Mouse (Mus musculus) CH12.LX (cell line): ENCODE measurements at regions not wholly inside any gene's neighbourhood (a gene's known extent, or its start where the extent isn't known, plus 50 kb on each side); places are given as distances from the start of the nearest gene placed in this dataset.

Source experiments
- DNase-seq: peaks from one replicate; pipeline ENCODE4 v3.0.0-alpha.2; 2013; ENCODE audit errors: extremely low read depth
- H3K27ac ChIP-seq: 2 replicates; pipeline ENCODE4 v1.5.1; 2012; ENCODE audit warnings: low read depth, mild to moderate bottlenecking, control low read depth, moderate library complexity; ENCODE audit not compliant: insufficient read depth
- H3K27me3 ChIP-seq: replicated peaks from 2 replicates; pipeline ENCODE3; 2012; ENCODE audit warnings: inconsistent platforms
- H3K36me3 ChIP-seq, 2 experiments: replicated peaks in 1 of 2; 2 replicates each; pipeline versions ENCODE3 to v1.6.1; 2012; ENCODE audit warnings: inconsistent platforms in 1 of 2, low read length in 1 of 2, mild to moderate bottlenecking in 1 of 2, mixed read lengths in 1 of 2, moderate library complexity in 1 of 2; ENCODE audit not compliant: control insufficient read depth in 1 of 2, insufficient read depth in 1 of 2
- H3K4me1 ChIP-seq, 2 experiments: 2 replicates each; pipeline ENCODE4 v1.6.1; 2012; ENCODE audit warnings: inconsistent platforms in 1 of 2, moderate library complexity in 1 of 2; ENCODE audit not compliant: insufficient read depth in 2 of 2, control insufficient read depth in 1 of 2
- H3K4me2 ChIP-seq: 2 replicates; pipeline ENCODE4 v1.6.1; 2012; ENCODE audit warnings: low read depth, mild to moderate bottlenecking, control low read depth; ENCODE audit not compliant: poor library complexity, insufficient read depth, severe bottlenecking
- H3K4me3 ChIP-seq, 3 experiments: fragments of 150-350 bp in 1 of 3; sonication (generic) in 1 of 3; replicated peaks in 1 of 3; 2 replicates each; pipeline versions ENCODE3 to v1.5.1; 2011 to 2012; ENCODE audit warnings: low read depth in 2 of 3, low read length in 2 of 3, mild to moderate bottlenecking in 2 of 3, moderate library complexity in 2 of 3, control low read depth in 1 of 3, improper control_type of control experiment in 1 of 3, inconsistent platforms in 1 of 3, mixed read lengths in 1 of 3; ENCODE audit not compliant: poor library complexity in 1 of 3
- H3K79me2 ChIP-seq: replicated peaks from 2 replicates; pipeline ENCODE4 v1.6.1; 2012; ENCODE audit warnings: mild to moderate bottlenecking, moderate library complexity; ENCODE audit not compliant: control insufficient read depth, poor library complexity, insufficient read depth, severe bottlenecking; ENCODE audit errors: extremely low read depth
- H3K9ac ChIP-seq: 2 replicates; pipeline ENCODE4 v1.6.1; 2012; ENCODE audit warnings: low read depth, mild to moderate bottlenecking, control low read depth, moderate library complexity; ENCODE audit not compliant: insufficient read depth
- H3K9me3 ChIP-seq: replicated peaks from 2 replicates; pipeline ENCODE3; 2012; ENCODE audit warnings: low read length, inconsistent platforms, mixed read lengths
- CTCF ChIP-seq, 2 experiments: IDR thresholded peaks in 1 of 2; conservative IDR thresholded peaks in 1 of 2; 2 replicates each; pipeline ENCODE4 v1.5.1; 2011 to 2012; ENCODE audit warnings: low read depth in 2 of 2, low read length in 2 of 2, improper control_type of control experiment in 1 of 2, inconsistent platforms in 1 of 2, mild to moderate bottlenecking in 1 of 2, moderate library complexity in 1 of 2
- E2F4 ChIP-seq: IDR thresholded peaks from 2 replicates; pipeline ENCODE4 v1.6.1; 2011; ENCODE audit warnings: low read depth, low read length, improper control_type of control experiment; ENCODE audit not compliant: insufficient replicate concordance
- HCFC1 ChIP-seq: IDR thresholded peaks from 2 replicates; pipeline ENCODE4 v1.6.1; 2012; ENCODE audit warnings: low read depth, mild to moderate bottlenecking, inconsistent platforms, low read length, improper control_type of control experiment
- IRF4 ChIP-seq: IDR thresholded peaks from 2 replicates; pipeline ENCODE4 v1.6.1; 2014; ENCODE audit warnings: low read depth, mild to moderate bottlenecking, inconsistent platforms, low read length, improper control_type of control experiment
- KAT2A ChIP-seq: IDR thresholded peaks from 2 replicates; pipeline ENCODE4 v1.6.1; 2012; ENCODE audit warnings: low read length, improper control_type of control experiment, inconsistent platforms; ENCODE audit not compliant: insufficient replicate concordance
- MAFK ChIP-seq: IDR thresholded peaks from 2 replicates; pipeline ENCODE4 v1.6.1; 2011; ENCODE audit warnings: low read length, improper control_type of control experiment; ENCODE audit not compliant: insufficient replicate concordance
- MEF2A ChIP-seq: IDR thresholded peaks from 2 replicates; pipeline ENCODE4 v1.6.1; 2014; ENCODE audit warnings: low read depth, mild to moderate bottlenecking, inconsistent platforms, low read length, improper control_type of control experiment, borderline replicate concordance
- MYC ChIP-seq: IDR thresholded peaks from 2 replicates; pipeline ENCODE4 v1.6.1; 2011; ENCODE audit warnings: low read depth, mild to moderate bottlenecking, improper control_type of control experiment, low read length
- NELFE ChIP-seq: IDR thresholded peaks from 2 replicates; pipeline ENCODE4 v1.6.1; 2011; ENCODE audit warnings: low read depth, low read length, improper control_type of control experiment
- POLR2A ChIP-seq: IDR thresholded peaks from 2 replicates; pipeline ENCODE4 v1.6.1; 2011; ENCODE audit warnings: low read depth, mild to moderate bottlenecking, improper control_type of control experiment, low read length
- POLR2AphosphoS2 ChIP-seq: IDR thresholded peaks from 2 replicates; pipeline ENCODE4 v1.6.1; 2011; ENCODE audit warnings: low read depth, low read length, improper control_type of control experiment
- RAD21 ChIP-seq: IDR thresholded peaks from 2 replicates; pipeline ENCODE4 v1.6.1; 2011; ENCODE audit warnings: low read depth, mild to moderate bottlenecking, low read length, improper control_type of control experiment, moderate library complexity
- RCOR1 ChIP-seq: conservative IDR thresholded peaks from 2 replicates; pipeline ENCODE4 v1.6.1; 2012; ENCODE audit warnings: low read depth, mild to moderate bottlenecking, inconsistent platforms, low read length, improper control_type of control experiment
- SIN3A ChIP-seq: IDR thresholded peaks from 2 replicates; pipeline ENCODE4 v1.6.1; 2012; ENCODE audit warnings: low read length, improper control_type of control experiment, inconsistent platforms
- TCF12 ChIP-seq: IDR thresholded peaks from 2 replicates; pipeline ENCODE4 v1.6.1; 2014; ENCODE audit warnings: low read depth, mild to moderate bottlenecking, inconsistent platforms, low read length, improper control_type of control experiment
- USF1 ChIP-seq: IDR thresholded peaks from 2 replicates; pipeline ENCODE4 v1.6.1; 2014; ENCODE audit warnings: low read depth, mild to moderate bottlenecking, inconsistent platforms, low read length, improper control_type of control experiment
- USF2 ChIP-seq: conservative IDR thresholded peaks from 2 replicates; pipeline ENCODE4 v1.6.1; 2011; ENCODE audit warnings: low read depth, low read length, improper control_type of control experiment
- ZKSCAN1 ChIP-seq: IDR thresholded peaks from 2 replicates; pipeline ENCODE4 v1.6.1; 2012; ENCODE audit warnings: low read depth, inconsistent platforms, low read length, improper control_type of control experiment, borderline replicate concordance
- ZNF384 ChIP-seq: IDR thresholded peaks from 2 replicates; pipeline ENCODE4 v1.6.1; 2012; ENCODE audit warnings: low read depth, low read length, improper control_type of control experiment, inconsistent platforms
- dilution Hi-C: fragments of 300-500 bp; cut with MboI; formaldehyde crosslinking; loops from 2 replicates; pipeline ENCODE4 v1.14.3; 2020; ENCODE audit warnings: low sequenced_read_pairs; ENCODE audit not compliant: extremely low pct_unique_long_range_greater_than_20kb, extremely low pct_ligation_motif_present
- in situ Hi-C: fragments of 300-500 bp; cut with MboI; formaldehyde crosslinking; loops from 3 replicates; pipeline ENCODE4 v1.14.3; 2019; ENCODE audit warnings: low sequenced_read_pairs, low pct_ligation_motif_present, low pct_unique_long_range_greater_than_20kb, mixed read lengths

DNA sequence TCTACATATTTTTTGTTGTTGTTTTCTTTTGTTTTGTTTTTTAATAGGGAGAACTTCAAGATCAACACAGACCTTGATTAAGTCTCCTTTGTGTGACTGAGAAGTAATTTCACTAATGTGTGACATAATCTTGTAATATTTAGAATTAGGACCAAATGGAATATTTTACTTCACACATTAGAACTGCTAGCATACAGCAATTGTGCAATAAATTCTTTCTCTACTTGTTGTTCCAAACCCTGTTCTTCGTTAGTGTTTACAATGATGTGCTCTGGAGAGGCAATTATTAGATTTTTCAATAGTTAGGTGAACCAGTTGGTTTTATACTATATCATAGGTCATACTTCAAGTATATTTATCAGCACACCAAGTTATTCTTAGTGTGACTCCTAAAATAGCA, 171.3 kb upstream of the Cd180 start:
- Histone ChIP-seq H3K79me2 (no peaks in the 10 kb centered on the region), H3K4me1 (no peaks in the 10 kb centered on the region), H3K9ac (no peak overlapping the region), H3K4me2 (no peak overlapping the region), H3K9me3 (no peaks in the 10 kb centered on the region), H3K27me3 (no peaks in the 10 kb centered on the region), H3K27ac (no peak overlapping the region), H3K36me3 (no peaks in the 10 kb centered on the region), H3K4me3 (no peak overlapping the region)
- dilution Hi-C loops, result no loop called here
- DNase-seq, result no peak
- no peak for TF ChIP-seq MYC
- no peak for TF ChIP-seq KAT2A
- TF ChIP-seq IRF4, result no peak
- no peak for TF ChIP-seq MEF2A
- no peak for TF ChIP-seq TCF12
- TF ChIP-seq USF1, result no peak
- no peak for TF ChIP-seq MAFK
- no peak for TF ChIP-seq NELFE
- TF ChIP-seq ZNF384, result no peak
- no peak for TF ChIP-seq ZKSCAN1
- TF ChIP-seq POLR2A, result no peak
- TF ChIP-seq RCOR1, result no peak
- in situ Hi-C loops, result no loop called here

DNA sequence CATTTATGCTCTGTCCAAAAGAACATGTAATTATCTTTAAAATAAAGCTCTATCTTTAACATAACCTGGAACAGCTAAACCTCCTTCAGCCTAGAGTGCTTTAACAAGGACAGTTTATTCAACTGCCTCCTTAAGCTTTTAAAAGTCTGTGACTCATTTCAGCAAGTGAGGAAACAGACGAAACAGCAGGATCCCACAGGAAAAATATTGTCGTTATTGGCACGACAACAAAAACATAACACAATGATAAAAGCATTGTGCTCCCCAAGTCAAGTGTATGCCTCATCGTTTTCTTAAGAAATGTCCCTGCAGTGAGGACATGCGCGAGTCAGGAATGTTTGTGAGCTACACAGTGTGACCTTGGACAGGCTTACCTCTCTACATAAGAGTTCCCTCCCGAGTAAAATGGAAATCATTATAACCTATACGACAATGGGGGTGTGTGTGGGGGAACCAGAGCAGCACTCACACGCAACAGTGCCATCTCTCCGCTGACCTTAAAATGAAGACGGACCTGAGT, 166.7 kb upstream of the Cd180 start:
- H3K4me3 ChIP-seq, result no peak overlapping the region
- no peaks in the 10 kb centered on the region for H3K4me1 ChIP-seq
- no peak overlapping the region for H3K4me2 ChIP-seq
- H3K9ac ChIP-seq, result no peak overlapping the region
- no peaks in the 10 kb centered on the region for H3K9me3 ChIP-seq
- no peaks in the 10 kb centered on the region for H3K36me3 ChIP-seq
- H3K79me2 ChIP-seq, result no peaks in the 10 kb centered on the region
- TF ChIP-seq RAD21, result no peak
- no peak for TF ChIP-seq SIN3A
- TF ChIP-seq HCFC1, result no peak
- no peak for TF ChIP-seq NELFE
- TF ChIP-seq USF2, result no peak
- TF ChIP-seq MEF2A, result no peak
- TF ChIP-seq POLR2A, result no peak
- no peak for TF ChIP-seq CTCF (conservative IDR thresholded peaks at IDR 0.05 in 1 of 2, IDR thresholded peaks at IDR 0.05 in 1 of 2; ENCODE audit: low read depth in 2 of 2, low read length in 2 of 2)
- TF ChIP-seq POLR2AphosphoS2, result no peak
- no peak for TF ChIP-seq E2F4
- dilution Hi-C loops (no loop called here), in situ Hi-C loops (no loop called here)
- H3K27ac ChIP-seq, result no peak overlapping the region
- no peak for DNase-seq
- H3K27me3 ChIP-seq, result no peaks in the 10 kb centered on the region
